Mouse (Mus musculus) thymus, adult 18-20 months (tissue): ENCODE data around the gene Setdb1.
"Not testable (repeated sequence)": the region's sequence is repeated elsewhere in the genome, so short reads cannot be mapped to it uniquely, and the experiment has no call there.

Experiments
- DNase-seq, 2 experiments: peaks; one replicate each; pipeline ENCODE4 v3.0.0; 2022; ENCODE audit warnings: mixed read lengths in 2 of 2

Setdb1 gene

DNA sequence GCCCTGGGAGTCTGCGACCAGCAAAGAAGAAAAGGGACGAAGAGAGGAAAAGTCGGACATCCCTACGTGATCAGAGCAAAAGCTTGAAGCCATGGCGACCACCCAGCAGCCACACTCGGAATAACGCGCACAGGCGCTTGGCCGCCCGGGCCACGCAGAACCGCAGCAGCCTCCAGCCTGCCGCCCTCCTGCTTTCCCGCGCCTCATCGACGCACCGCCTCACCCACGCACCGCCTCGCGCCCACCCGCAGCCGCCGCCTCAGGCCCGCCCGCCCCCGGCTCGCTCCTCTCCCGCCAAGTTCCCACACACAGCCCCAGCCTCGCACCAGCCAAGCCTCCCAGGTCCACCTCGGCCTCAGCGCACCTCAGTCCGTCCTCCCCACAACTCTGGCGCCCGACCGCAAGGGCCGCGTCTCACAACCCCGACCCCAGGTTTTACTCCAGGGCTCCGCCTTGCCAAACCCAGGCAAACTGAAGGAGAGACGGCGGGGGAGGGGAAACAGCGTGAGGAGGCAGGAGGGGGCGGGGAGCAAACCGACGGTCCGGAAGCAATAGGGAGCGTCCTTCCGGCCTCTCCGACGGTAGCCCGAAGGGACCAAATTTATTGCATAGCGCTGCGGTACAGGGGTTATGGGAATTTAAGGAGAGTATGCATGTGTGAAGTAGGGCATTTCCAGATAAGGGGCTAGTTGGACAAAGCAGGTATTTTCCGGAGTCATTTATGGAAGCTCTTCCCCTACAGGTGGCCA lies at the start of gene Setdb1:
Gene Setdb1 (minus strand): TSS at position 502 of the 749 bp plus-strand sequence.
- peak; percentile 84 to 91 for DNase-seq

DNA sequence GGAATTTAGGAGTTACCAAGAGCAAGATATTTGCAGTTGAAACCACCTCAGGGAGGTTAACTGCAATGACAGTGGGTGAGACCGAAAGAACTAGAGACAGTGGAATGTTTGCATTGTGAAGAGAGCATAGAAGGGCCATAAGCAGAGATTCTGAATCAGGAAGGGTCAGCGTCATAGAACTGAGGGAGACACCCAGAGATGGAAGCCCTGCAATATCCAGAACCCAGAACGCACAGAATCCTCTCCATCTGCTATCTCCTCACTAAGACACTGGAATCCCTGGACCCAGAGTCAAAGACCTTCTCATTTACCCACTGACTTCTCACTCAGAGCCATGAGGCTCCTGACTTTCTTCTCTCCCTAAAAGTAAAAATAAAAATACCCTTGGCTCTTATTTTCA lies 45.7 kb upstream of the Setdb1 start, which contains the start of gene 4930558C23Rik:
Gene 4930558C23Rik (minus strand): TSS at position 101 of the 400 bp plus-strand sequence.
- no peak for DNase-seq

DNA sequence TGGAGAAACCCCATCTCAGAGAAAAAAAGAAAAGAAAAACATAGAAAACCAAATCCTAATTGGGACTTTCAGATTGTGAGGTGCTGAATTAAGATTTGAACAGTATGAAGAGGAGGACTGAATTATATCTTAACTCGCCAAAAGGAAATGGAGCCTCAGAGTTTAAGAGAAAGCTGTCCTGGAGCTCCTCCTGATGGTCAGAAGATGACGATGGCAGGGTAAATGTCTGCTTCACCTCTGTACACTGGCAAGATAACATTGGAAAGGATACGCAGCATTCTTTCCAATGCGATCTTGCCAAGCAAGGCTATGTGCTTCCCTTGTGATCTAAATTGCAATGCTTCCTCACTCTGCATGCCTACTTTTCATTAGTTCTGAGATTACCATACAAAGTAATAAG lies 37.4 kb upstream of the Setdb1 start:
- no peak for DNase-seq

DNA sequence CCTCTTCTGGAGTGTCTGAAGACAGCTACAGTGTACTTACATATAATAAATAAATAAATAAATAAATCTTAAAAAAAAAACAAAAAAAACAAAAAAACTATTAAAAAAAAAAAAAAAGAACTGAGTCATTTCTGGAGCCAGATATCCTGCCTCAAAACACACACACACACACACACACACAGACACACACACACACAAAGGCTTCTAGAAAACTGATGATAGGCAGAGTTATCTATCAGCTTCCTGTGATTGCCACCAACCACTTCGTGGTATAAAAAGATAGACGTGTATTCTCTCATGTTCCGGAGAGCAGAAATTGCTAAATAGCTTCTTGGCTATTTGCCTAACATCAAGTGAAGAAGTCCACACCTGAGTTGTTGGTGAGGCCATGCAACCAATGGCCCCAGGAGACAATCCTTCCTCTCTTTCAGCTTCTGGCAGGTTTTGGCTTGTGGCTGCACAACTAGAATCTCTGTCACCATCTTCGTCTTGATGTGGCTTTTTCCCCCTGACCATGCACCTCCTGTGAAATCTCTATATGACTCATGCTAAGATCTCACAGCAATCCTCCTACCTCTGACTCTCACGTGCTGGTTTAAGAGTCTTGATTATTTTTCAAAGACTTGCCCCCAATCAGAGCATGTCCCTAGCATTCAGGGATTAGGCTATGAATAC lies 28.5 kb upstream of the Setdb1 start:
- no peak for DNase-seq

DNA sequence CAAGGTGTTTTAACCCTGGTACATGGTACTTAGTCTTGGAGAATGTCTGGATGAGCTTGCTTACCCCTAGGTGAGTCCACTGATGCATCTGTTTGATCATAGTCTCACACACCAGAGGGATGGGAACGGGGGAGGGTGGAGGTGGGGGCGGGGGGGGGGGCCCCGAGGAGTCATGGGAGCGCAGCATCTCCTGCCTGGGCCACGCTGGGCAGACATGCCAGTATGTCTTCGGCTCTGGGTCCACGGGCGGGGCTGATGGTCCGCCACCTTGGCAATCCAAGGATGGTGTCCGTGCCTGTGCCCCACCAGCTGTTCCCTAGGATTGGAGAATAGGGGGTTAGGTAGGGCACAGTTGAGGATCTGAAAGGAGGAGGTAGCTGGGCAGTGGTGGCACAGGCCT lies 16.2 kb upstream of the Setdb1 start:
- no peak for DNase-seq

DNA sequence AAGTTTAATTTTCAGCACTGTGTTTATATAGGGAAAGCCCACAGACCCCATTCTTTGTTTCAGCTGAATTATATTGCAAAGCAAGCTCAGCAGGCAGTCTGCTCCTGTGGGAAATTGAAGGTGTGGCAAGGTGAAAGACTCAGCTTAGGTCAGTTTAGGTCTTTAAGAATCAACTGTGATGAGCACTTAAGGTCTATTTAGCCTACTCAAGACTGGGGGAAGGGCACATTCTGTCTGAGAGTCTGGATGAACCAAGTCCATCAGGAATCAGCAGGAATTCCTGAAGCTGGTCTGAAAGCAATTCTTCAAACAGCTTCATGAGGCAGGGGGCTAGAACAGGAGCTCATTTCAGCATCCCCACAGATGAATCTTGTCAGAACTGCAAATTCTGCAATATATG lies 13.1 kb upstream of the Setdb1 start:
- DNase-seq, result no peak

DNA sequence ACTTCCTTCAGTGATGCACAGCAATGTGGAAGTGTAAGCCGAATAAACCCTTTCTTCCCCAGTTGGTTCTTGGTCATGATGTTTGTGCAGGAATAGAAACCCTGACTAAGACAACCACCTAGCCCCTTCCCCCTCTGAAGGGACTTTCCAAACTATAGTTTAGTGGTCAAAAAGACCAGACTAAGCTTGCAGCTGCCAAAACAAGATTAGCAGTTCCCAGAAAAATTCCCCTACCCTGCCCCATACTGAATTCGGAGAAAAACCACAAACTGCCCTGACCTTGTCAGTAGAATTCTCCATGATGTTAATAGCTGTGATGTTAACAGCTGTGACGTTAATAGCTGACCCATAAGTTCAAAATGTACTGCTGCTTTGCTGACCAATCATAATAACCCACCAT lies 3.3 kb upstream of the Setdb1 start:
- not testable (repeated sequence) for DNase-seq

DNA sequence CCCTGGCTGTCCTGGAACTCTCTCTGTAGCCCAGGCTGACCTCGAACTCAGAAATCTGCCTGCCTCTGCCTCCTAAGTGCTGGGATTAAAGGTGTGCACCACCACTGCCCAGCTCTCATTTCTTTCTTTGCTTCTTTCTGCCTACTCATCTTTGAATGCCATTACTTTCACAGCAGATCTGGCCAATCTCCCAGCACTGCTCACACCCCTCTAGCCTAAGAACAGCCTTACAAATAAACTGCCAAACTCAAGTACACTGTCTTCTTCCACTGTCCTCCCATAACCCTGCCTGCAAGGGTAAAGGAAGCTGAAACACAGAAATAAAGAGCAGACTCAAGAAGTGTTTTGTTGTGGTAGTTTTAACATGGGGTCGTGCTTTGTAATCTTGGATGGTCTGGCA lies 744 bp upstream of the Setdb1 start:
- no peak for DNase-seq

DNA sequence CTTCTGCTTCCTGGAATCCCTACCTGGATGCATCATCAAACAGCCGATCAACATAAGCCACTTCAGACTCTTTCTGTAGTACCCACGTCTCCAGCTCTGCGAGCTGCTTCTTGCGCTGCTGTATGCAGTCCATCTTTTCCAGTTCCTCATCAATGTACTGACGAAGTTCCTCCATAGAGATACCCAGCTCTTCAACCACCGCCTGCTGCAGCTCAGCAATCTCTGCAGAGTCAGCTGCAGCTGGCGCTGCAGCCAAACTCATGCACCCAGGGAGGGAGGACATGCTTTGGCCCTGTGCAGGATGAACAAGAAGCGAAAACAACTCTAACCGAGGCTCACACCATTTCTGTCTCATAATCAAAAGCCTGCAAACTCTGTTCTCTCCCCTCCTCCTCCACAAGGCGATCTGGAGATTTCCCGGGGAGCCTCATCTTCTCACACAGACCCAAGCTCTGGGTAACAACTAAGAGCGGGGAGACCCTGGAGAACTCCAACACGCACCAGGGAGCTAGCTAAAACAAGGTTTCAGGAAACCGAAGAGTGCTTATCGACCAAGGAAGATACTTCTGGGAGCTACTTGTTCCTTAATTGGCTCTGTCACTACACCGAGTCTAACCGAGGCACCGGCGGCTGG lies 974 bp downstream of the Setdb1 start:
- not testable (repeated sequence) for DNase-seq

DNA sequence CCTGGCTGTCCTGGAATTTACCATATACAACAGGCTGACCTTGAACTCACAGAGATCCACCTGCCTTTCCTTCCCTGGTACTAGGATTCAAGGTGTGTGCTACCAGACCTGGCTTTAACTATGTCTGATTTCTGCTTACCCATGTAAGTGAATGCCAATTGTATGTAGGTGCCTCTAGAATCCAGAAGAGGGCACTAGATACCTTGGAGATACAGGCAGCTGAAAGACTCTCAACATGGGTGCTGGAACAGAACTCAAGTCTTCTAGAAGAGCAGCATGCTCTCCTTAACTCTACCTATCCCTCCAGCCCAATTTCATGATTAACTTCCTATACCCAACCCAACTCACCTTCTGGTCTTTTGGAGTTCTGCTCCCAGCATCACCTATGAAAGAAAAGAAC lies 7.5 kb downstream of the Setdb1 start:
- DNase-seq, result no peak

DNA sequence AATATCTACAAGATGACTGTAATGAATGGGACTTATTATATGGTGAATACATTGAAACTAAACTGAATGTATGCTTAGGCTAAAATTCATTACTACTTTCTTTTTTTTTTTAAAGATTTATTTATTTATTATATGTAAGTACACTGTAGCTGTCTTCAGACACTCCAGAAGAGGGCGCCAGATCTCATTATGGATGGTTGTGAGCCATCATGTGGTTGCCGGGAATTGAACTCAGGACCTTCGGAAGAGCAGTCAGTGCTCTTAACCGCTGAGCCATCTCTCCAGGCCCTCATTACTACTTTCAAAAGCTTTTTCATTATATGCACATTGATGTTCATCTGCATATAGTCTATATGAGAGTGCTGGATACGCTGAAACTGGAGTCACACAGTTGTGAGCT lies 8.7 kb downstream of the Setdb1 start:
- not testable (repeated sequence) for DNase-seq

DNA sequence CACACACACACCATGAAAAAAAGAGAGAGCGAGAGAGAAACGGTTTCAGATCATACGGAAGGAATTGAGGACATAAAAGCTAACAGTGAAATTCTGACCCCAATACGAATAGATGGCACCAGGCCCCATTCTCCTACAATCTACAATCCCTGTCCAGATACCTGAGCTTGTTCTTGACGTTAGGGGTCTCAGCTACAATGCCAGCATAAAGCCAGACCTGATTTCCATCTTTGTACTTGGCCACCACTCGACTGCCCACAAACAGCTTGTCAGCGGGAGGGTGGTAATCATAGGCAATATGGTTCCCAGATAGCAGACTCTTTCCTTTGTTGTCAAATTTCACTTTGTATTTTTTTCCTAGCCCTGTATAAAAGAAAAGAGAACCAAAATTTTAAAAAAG lies 10.5 kb downstream of the Setdb1 start:
- no peak for DNase-seq

DNA sequence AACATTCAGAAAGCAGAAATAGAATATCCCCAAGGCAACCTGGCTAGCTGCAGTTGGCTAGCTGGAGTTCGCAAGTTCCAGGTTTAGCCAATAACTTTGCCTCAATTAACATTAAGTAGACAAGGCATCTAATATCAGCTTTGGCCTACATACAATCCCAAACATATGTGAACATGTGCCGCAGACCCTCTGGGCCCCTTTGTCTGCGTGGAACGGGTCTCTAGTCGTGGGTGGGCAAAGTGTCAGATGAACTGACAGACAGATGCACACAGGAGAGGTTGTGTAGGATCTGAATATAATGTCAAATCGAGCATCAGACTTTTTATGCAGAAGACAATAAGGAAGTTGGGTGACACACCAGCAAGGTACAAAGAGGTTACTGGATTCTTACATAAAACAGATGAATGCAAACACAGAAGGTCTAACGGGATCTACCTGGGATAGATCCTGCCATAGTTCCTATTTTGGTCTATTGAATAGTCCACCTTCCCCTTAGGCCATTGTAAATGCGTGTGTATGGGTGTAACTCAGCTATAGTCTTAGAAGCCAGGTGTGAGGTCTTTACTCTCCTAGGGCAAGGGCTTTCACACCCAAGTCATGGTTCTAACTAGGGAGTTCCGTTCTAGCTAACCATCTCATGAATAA lies 13.5 kb downstream of the Setdb1 start:
- DNase-seq, result not testable (repeated sequence)

DNA sequence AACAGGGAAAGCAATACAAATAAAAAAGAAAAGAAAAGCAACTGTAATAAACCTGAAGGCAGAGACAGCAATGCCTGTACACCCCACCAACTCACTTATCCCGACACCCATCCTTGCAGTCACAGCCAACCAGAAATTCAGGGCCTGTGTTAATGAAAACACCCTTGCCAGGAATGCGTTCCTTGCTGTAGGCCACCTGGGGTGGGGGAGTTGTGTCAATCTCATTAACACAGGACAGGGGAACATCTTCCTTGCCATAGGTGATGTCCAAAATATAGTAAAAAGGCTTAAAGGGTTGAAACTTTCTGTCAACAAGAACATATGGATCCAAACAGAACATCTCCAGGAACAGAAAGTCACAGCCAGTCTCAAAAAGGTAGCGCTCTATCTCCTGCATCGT lies 18.8 kb downstream of the Setdb1 start:
- no peak for DNase-seq

DNA sequence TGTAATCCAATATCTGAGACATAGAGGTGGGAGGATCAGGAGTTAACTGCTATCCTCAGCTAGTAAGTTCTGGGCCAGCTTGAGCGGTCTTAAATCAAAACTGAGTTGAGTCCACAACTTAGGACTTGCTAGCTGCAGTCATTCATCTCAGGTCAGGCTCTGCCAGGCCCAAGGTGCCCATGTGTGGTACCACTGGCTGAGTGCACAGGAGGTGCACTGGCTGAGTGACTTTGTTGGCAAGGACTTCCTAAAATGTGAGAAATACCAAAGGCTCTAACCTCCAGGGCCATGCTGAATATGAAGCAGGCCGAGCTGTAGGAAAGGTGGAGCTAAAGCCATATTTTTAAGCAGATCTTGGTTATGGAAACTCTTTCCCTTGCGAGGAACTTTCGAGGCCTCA lies 19.7 kb downstream of the Setdb1 start:
- DNase-seq, result no peak

DNA sequence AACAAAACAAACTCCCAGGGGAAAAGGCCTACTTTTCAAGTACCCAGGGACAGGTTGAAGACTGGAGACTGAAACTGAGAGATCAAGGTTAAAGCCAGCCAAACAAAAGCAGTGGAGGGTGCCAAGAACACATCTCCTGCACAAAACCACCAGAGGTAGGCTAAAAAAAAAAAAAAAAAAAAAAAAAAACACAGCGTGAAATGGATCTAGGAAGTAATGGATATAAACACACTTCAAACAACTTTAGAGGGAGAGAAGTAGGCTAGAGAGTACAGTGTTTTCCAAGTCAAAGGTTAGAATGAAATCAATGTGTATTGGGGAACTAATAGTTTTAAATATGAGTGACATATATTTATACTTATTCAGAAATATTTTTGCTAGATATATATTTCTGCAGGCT lies 25.5 kb downstream of the Setdb1 start:
- DNase-seq, result no peak

DNA sequence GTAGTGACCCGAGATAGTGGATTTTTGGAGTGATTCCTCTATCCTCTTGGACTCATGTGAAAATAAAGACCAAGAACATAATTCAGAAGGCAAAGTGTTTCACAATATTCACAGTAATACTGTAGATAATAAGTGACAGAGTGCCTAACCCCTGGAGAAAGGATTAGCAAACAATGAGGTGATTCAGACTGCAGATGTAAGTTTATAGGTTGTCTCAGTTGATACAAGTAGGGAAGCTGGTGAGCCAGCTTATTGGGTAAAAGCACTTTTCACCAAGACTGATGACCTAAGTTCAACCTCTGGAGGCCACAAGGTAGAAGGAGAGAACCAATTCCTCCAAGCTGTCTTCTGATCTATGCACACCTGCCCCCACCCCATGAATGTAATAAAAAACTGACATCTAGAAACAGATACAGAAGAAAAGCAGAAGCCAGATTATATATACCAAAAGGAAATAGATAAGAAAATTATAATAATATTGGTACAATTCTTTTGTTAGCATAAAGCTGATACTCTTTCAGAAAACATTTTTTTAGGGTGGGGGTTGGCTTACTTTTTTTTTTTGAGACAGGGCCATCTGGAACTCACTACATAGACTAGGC lies 28.1 kb downstream of the Setdb1 start:
- no peak for DNase-seq

DNA sequence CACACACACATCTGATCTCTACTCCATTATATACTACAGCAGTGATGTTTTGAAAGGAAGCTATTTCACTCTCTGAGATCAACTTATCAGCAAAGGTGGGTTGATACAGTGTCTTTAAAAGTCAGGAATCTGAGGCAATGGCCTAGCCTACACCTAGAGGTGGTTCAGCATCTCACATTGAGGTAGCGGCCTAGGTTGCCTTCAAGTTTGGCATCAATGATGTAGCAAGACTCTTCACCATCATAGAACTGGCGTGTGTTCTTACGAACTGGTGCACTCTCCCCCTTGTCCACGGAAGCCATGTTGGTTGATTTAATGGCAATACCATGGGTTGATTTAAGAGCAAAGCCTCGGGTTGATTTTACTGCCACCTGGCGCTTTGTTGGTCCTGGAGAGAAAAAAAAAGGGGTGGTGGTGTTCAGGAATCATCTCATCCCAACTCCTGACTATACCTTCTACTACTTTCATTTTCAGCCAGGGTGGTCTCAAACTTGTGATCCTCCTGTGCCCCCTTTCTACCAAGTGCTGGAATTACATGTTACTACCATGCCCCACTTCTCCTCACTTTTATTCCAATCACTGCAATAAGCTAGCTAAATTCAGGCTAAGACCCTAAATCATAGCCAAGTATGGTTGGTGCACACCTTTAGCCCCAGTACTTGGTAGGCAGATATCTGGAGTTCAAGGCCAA lies 32.4 kb downstream of the Setdb1 start:
- DNase-seq, result no peak

DNA sequence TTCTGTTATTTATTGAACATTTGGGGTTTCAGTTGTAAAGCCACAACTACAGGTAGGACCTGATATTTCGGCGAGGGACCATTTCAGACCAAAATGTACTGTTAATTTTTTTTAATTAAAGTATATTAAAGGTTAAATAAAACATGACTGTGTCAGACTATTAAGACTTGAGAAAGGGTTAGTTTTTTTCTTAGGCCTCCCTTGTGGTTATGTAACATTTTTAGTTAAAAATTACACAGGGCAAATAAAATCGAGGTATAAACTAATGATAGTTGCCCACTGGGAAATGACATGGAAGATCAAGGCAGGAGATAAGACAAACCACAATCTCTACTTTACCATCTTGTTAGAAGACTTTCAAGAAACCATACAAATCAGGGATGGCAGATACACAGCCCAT lies 33.6 kb downstream of the Setdb1 start:
- no peak for DNase-seq

DNA sequence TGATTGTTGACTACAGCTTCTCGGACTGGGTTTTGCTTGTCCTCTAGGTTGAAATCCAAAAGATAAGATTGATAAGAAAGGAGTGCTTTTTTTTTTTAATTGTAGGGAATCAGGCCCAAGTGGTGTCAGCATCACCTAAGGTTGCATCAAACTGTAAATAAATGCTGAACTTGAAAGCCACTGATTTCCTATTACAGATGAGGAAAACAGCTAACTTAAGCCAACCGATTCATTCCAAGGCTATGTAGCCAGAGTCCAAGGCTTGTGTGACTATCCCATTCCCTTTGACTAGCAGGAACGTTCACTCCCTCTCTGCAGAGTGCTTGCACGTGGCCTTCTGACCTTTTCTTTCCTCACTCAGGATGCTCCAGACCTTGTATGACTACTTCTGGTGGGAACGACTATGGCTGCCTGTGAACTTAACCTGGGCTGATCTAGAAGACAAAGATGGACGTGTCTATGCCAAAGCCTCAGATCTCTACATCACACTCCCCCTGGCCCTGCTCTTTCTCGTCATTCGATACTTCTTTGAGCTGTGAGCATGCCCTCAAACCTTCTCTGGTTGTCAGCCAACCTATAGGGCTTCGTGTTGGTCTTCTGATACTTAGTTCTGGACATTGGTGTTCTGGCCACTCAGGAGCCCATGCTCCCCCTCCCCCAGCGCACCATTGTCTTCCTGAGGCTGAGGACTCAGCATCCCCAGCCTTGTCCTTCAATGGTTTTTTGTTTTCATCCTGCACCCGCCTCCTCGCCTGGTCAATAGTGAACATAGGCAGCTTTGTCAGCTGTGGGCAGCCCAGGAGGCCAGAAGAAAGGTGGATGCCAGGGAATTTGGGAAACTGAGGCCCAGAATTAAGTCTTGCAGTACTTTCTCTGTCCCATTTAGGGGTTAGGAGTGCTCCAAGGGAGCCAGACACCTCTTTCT lies 37.0 kb downstream of the Setdb1 start:
- no peak for DNase-seq

DNA sequence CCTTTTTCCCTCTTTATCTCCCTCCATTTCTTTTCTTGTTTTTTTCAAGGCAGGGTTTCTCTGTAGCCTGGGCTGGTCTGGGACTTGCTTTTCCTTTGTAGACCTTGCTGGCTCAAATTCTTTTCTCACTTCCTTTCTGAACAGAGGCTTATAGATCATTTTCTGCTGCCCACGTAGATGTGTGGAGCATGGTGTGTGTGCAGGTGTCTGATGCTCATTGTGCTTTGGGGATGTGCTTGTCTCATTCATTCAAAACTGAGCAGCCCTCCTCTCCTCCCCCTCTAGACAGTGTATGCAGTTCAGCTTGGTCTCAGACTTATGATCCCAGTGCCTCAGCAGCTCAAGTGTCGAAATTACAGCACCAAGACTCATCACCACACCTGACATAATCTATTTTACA lies 37.9 kb downstream of the Setdb1 start:
- DNase-seq, result no peak
